Mouse (Mus musculus): ENCODE results near the gene Aass. TPM values are rescaled to one million over a fixed set of nuclear protein-coding genes. Genes with fewer than 3 reads are reported as not detected.

Gene Aass
- polyA plus RNA-seq, 1 experiment from 2014 or later, result 1.6 TPM

DNA sequence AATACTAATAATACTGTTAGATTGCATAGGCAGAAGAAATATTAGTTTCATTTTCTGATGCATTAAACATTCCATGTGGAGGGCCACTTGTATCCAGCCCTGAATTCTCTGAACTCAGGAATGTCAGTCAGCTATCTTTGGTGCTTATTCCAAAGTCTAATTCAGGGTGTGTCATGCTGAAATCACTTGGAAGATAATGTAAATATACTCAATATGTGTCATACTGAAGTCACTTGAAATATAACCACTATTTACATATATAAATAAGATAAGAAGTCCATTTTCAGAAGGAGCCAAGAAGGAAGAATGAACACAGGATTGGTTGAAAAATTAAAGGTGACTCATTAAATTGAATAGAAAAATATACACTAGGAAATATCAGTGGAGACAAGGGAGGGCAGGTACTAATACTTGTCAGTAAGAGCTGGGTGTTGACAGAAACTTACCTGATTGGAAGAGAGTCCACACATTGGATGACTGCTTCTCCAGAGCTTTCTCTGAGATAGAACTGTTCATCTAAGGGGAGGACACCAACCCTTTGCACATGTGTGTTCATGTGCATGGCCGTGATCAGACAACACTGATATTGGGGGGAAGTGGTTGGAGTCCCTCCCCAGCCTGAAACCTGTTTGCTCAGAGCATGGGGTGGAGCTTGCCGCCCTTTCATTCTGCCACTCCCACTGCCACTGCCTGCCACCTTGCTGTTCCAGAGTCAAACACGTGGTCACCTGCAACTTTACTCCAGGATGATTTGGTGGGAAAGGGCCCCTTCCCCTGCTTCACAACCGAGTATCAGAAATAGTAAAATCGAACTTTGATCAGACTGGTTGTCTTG, 48.0 kb downstream of the Aass start:
- H3K9ac ChIP-seq (ENCODE audit: low read depth, low read length), result no peak overlapping the region
- H3K4me1 ChIP-seq (ENCODE audit: control insufficient read depth, insufficient read depth, low read length), result no peaks in the 10 kb centered on the region
- ATAC-seq (ENCODE audit: low FRiP score, low TSS enrichment), result no peak
- 0 out of 2 replicates have a peak, but pooled peaks cover 2% of the 10 kb centered on the region for H3K9me3 ChIP-seq (ENCODE audit: control insufficient read depth, low read length)
- H3K36me3 ChIP-seq (ENCODE audit: control insufficient read depth, insufficient read depth, low read length), result no peaks in the 10 kb centered on the region
- H3K27me3 ChIP-seq (ENCODE audit: control insufficient read depth, insufficient read depth, low read length), result no peaks in the 10 kb centered on the region
- H3K4me2 ChIP-seq (replicated peaks; ENCODE audit: low read depth, low read length), result no peak overlapping the region
- WGBS, result 95% methylated on average over 5 of the region's 5 CpGs
- no peak overlapping the region for H3K27ac ChIP-seq (ENCODE audit: low read depth, low read length)
- no peak overlapping the region for H3K4me3 ChIP-seq (ENCODE audit: low read length)

DNA sequence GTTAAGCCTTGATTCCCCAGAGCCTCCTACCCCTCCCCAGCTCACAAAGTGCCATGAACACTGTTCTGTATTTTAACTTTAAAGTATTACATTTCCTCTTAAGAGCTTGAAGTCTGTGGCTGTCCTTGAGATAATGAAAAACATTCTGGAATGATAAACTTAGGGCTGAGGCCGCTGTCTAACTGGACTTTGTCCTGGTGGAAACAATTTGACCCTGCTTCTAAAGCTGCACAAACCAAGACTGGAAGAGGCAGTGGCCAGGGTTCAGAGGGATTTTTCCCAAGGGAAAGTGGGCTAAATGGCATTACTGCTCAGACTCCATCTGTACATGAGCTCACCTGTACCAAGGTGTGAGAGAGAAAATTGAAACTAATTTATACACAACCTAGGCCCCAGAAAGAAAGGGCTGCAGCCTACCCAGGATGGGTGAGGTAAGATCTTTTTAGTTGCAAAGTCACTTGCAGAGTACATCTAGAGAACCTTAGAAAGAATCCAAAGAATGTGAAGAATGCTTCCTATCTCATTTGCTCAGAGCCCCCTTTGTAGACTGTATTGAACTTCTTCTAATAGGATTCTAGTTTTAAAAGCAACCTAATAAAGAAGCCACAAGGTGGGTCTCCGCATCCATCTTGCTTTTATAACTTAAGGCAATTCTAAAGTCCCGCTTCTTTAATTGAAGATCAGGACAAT, 52.6 kb downstream of the Aass start:
- WGBS, result 76% methylated on average over 3 of the region's 3 CpGs
- H3K9ac ChIP-seq (ENCODE audit: low read depth, low read length), result no peak overlapping the region
- H3K4me2 ChIP-seq (replicated peaks; ENCODE audit: low read depth, low read length), result no peak overlapping the region
- H3K9me3 ChIP-seq (ENCODE audit: control insufficient read depth, low read length), result no peaks in the 10 kb centered on the region
- H3K4me3 ChIP-seq (ENCODE audit: low read length), result no peak overlapping the region
- no peaks in the 10 kb centered on the region for H3K36me3 ChIP-seq (ENCODE audit: control insufficient read depth, insufficient read depth, low read length)
- no peak for ATAC-seq (ENCODE audit: low FRiP score, low TSS enrichment)
- H3K27ac ChIP-seq (ENCODE audit: low read depth, low read length), result no peak overlapping the region
- H3K4me1 ChIP-seq (ENCODE audit: control insufficient read depth, insufficient read depth, low read length), result no peaks in the 10 kb centered on the region
- no peaks in the 10 kb centered on the region for H3K27me3 ChIP-seq (ENCODE audit: control insufficient read depth, insufficient read depth, low read length)

DNA sequence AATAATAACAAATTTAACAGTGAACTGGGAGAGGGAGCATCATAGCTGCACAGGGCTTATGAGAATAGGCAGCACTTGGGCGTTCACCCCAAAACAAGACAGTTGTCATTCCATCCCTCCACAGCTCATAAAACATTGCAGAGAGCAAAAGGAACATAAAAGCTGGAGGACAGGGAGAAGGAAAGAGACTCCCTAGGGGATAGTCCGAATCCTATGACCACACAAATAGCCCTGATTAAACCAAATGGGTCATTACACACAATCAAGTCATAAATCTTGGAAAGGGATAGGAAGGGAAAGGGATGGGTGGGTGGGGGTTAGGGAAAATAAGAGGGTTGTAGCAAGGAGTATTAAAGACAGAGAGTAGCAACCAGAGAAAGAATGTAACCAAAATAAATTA, 54.5 kb downstream of the Aass start:
- no peak overlapping the region for H3K4me3 ChIP-seq (ENCODE audit: low read length)
- H3K4me1 ChIP-seq (ENCODE audit: control insufficient read depth, insufficient read depth, low read length), result no peaks in the 10 kb centered on the region
- no peaks in the 10 kb centered on the region for H3K36me3 ChIP-seq (ENCODE audit: control insufficient read depth, insufficient read depth, low read length)
- ATAC-seq (ENCODE audit: low FRiP score, low TSS enrichment), result peak; percentile 93
- H3K9me3 ChIP-seq (ENCODE audit: control insufficient read depth, low read length), result no peaks in the 10 kb centered on the region
- no peak overlapping the region for H3K27ac ChIP-seq (ENCODE audit: low read depth, low read length)
- H3K9ac ChIP-seq (ENCODE audit: low read depth, low read length), result no peak overlapping the region
- 9% methylated on average over 2 of the region's 2 CpGs for whole genome bisulfite sequencing
- H3K4me2 ChIP-seq (replicated peaks; ENCODE audit: low read depth, low read length), result no peak overlapping the region
- H3K27me3 ChIP-seq (ENCODE audit: control insufficient read depth, insufficient read depth, low read length), result no peaks in the 10 kb centered on the region

DNA sequence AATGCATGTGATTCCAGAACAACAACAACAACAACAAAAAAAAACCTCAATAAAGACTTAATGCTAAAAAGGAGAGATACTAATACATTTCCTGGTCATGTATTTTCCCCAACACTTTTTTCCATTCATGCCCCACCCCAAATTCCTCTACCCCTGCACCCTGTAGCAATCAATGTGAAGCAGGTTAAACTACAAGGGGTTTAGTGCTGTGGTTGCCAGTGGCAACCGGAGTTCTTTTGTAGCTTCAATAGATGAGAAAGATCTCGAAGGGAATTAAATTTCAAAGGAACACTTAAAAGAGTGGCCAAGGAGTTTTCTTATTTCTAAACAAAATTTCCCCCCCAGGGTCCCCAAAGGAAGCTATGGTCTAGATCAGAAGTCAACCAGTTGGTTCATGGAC, 56.7 kb downstream of the Aass start:
- Histone ChIP-seq H3K4me2 (replicated peaks; ENCODE audit: low read depth, low read length) (no peak overlapping the region), H3K9ac (ENCODE audit: low read depth, low read length) (no peak overlapping the region), H3K9me3 (ENCODE audit: control insufficient read depth, low read length) (no peaks in the 10 kb centered on the region), H3K27me3 (ENCODE audit: control insufficient read depth, insufficient read depth, low read length) (no peaks in the 10 kb centered on the region), H3K4me3 (ENCODE audit: low read length) (no peak overlapping the region), H3K36me3 (ENCODE audit: control insufficient read depth, insufficient read depth, low read length) (no peaks in the 10 kb centered on the region), H3K4me1 (ENCODE audit: control insufficient read depth, insufficient read depth, low read length) (no peaks in the 10 kb centered on the region), H3K27ac (ENCODE audit: low read depth, low read length) (no peak overlapping the region)
- WGBS, result 75% methylated on average over 2 of the region's 2 CpGs
- no peak for ATAC-seq (ENCODE audit: low FRiP score, low TSS enrichment)

DNA sequence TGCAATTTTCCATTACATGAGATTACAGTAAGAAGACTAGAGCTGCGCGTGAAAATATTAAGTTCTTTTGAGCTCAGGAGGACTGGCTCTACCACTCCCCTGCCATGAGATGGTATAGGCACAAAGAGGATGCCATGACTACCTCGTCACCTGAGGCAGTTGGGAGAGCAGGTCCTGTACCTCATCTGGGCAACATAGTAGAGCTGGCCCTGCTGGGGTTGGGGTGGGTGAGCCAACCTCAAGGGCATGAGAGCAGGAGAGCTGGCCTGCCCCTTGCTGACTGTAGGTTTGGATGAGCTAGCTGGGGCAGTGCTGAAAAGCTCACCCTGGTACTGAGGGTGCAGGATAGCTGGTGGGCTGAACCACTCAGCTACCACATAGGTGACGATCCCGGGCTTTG, 77.1 kb downstream of the Aass start:
- H3K9ac ChIP-seq (ENCODE audit: low read depth, low read length), result no peak overlapping the region
- H3K27me3 ChIP-seq (ENCODE audit: control insufficient read depth, insufficient read depth, low read length), result no peaks in the 10 kb centered on the region
- H3K4me1 ChIP-seq (ENCODE audit: control insufficient read depth, insufficient read depth, low read length), result no peaks in the 10 kb centered on the region
- H3K4me3 ChIP-seq (ENCODE audit: low read length), result no peak overlapping the region
- 94% methylated on average over 5 of the region's 5 CpGs for WGBS
- ATAC-seq (ENCODE audit: low FRiP score, low TSS enrichment), result no peak
- H3K36me3 ChIP-seq (ENCODE audit: control insufficient read depth, insufficient read depth, low read length), result no peaks in the 10 kb centered on the region
- H3K9me3 ChIP-seq (ENCODE audit: control insufficient read depth, low read length), result no peaks in the 10 kb centered on the region
- H3K27ac ChIP-seq (ENCODE audit: low read depth, low read length), result no peak overlapping the region
- no peak overlapping the region for H3K4me2 ChIP-seq (replicated peaks; ENCODE audit: low read depth, low read length)

DNA sequence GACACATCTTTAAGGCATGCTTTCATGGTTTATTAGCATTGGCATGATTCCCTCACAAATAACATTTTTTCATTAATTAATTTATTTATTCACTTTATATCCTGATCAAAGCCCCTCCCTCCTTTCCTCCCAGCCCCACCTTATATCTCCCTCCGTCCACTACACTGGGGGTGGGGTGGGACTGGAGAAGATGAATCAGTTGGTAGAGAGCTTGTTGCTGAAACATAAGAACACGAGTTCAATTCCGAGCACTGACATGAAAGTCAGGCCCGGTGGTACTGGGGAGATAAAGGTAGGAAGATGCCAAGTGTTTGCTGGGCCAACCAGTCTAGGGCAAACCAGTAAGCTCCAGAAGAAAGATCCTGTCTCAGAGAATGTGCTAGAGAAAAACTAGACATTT, 84.0 kb downstream of the Aass start:
- Histone ChIP-seq H3K9me3 (ENCODE audit: control insufficient read depth, low read length) (no peaks in the 10 kb centered on the region), H3K4me1 (ENCODE audit: control insufficient read depth, insufficient read depth, low read length) (no peaks in the 10 kb centered on the region), H3K4me2 (replicated peaks; ENCODE audit: low read depth, low read length) (no peak overlapping the region), H3K36me3 (ENCODE audit: control insufficient read depth, insufficient read depth, low read length) (no peaks in the 10 kb centered on the region), H3K27ac (ENCODE audit: low read depth, low read length) (no peak overlapping the region), H3K4me3 (ENCODE audit: low read length) (no peak overlapping the region), H3K9ac (ENCODE audit: low read depth, low read length) (no peak overlapping the region), H3K27me3 (ENCODE audit: control insufficient read depth, insufficient read depth, low read length) (no peaks in the 10 kb centered on the region)
- ATAC-seq (ENCODE audit: low FRiP score, low TSS enrichment), result no peak
- WGBS, result 95% methylated on average over 4 of the region's 4 CpGs

DNA sequence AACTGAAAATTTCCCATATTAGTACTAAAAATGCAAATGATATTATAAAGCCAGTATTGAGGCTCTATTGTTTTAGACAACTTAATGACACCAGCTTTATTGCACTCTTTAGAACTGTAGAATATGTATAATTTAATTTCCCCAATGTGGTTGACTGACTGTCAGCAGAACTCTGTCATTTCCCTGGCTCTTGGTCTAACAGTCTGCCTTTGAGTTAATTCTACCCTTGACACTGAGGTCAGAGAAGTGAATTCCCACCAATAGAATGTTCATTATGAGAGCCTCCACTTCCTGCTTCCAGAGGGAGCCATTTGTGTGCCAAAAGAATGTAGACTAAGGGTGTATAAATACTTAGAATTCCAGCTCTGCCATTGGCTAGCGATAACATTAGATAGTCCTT, 104.5 kb downstream of the Aass start:
- H3K4me3 ChIP-seq (ENCODE audit: low read length), result no peak overlapping the region
- no peaks in the 10 kb centered on the region for H3K36me3 ChIP-seq (ENCODE audit: control insufficient read depth, insufficient read depth, low read length)
- H3K9ac ChIP-seq (ENCODE audit: low read depth, low read length), result no peak overlapping the region
- no peak overlapping the region for H3K27ac ChIP-seq (ENCODE audit: low read depth, low read length)
- no peaks in the 10 kb centered on the region for H3K27me3 ChIP-seq (ENCODE audit: control insufficient read depth, insufficient read depth, low read length)
- WGBS, result 68% methylated on average over 1 of the region's 1 CpGs
- no peaks in the 10 kb centered on the region for H3K4me1 ChIP-seq (ENCODE audit: control insufficient read depth, insufficient read depth, low read length)
- no peak for ATAC-seq (ENCODE audit: low FRiP score, low TSS enrichment)
- H3K4me2 ChIP-seq (replicated peaks; ENCODE audit: low read depth, low read length), result no peak overlapping the region
- no peaks in the 10 kb centered on the region for H3K9me3 ChIP-seq (ENCODE audit: control insufficient read depth, low read length)

Other genes with a start within 250 kb of the Aass start
- not detected in 2 replicates for gene Fezf1, start 115.4 kb upstream of the Aass start, polyA plus RNA-seq (2014; fragmentation: Nextera tagmentation; extraction: Ambion mirVana)

All from kidney, embryonic 14.5 days (tissue).